Mouse (Mus musculus) testis, adult 2 months (tissue): Measurements from ENCODE around the gene Dsp.

Source experiments
- CTCF ChIP-seq: fragments of 200-500 bp; IDR thresholded peaks from 2 replicates; pipeline ENCODE4 v1.5.1; 2012; ENCODE audit warnings: low read depth, mild to moderate bottlenecking, inconsistent platforms, low read length, moderate library complexity; ENCODE audit not compliant: control insufficient read depth, insufficient read depth, insufficient replicate concordance
- POLR2A ChIP-seq: fragments of 200-500 bp; IDR thresholded peaks from 2 replicates; pipeline ENCODE4 v1.6.1; 2012; ENCODE audit warnings: low read depth, mild to moderate bottlenecking, inconsistent platforms, low read length, moderate library complexity; ENCODE audit not compliant: control insufficient read depth

DNA sequence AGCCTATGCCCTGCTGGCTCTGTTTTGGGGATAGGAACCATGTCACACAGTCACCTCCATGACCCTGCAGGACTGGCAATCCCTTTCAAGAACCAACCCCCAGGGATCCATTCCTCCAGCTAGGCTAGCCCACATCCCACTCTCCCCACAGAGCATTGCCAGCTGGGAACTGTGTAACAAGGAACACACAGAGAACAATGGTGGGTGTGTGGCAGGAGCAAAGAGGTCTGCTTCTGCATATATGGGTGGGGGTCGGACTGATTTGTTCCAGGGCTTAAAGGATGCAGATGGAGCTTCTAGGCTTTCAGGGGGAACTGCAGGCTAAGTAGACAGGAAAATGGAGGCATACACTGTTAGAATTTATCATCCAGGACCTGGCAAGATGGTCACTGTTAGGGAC, 10.6 kb upstream of the Dsp start:
- no peak for TF ChIP-seq CTCF
- no peak for TF ChIP-seq POLR2A
